Mouse (Mus musculus): ENCODE results near the gene Arhgap19.

DNA sequence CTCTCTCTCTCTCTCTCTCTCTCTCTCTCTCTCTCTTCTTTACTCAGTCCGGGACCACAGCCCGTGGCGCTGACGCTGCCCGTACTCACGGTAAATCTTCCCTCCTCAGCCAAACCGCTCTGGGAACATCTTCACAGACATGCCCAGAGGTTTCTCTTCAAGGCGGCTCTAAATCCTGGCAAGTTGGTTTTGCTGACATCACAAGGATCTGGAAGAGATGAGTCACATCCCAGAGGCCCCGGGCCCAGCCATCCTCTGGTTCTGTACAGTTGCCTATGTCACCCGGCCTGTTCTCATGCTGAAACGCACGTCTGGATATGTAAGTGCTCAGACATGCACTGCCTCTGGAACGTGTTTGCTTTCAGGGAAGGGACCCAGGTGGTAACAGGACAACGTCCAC lies 54.4 kb downstream of the Arhgap19 start:
- TF ChIP-seq MYC (IDR thresholded peaks at IDR 0.05; ENCODE audit: low read depth, low read length) (no peak), CTCF (conservative IDR thresholded peaks at IDR 0.05 in 1 of 2, IDR thresholded peaks at IDR 0.05 in 1 of 2; ENCODE audit: low read depth in 2 of 2, low read length in 2 of 2) (no peak), MAX (IDR thresholded peaks at IDR 0.05; ENCODE audit: low read length) (no peak), POLR2A (IDR thresholded peaks at IDR 0.05; ENCODE audit: low read depth, low read length) (no peak)

Data from CH12.LX (cell line).